Mouse (Mus musculus) forebrain, embryonic 11.5 days (tissue): ENCODE results near the gene Mllt10. TPM values are rescaled to one million over a fixed set of nuclear protein-coding genes. Genes with fewer than 3 reads are reported as not detected.

Experiments used
- ATAC-seq: fragments of 200-750 bp; cut with Nextera tagmentation; replicated peaks from 2 replicates; pipeline ENCODE4 v1.8.0; 2017; ENCODE audit warnings: moderate TSS enrichment; ENCODE audit not compliant: low FRiP score
- DNase-seq: peaks from one replicate; pipeline ENCODE4 v3.0.0-alpha.2; 2017; ENCODE audit warnings: low spot score
- H3K27ac ChIP-seq: fragments of 300-500 bp; sonication (generic); 2 replicates; pipeline ENCODE4 v1.5.1; 2014; ENCODE audit warnings: low read depth, low read length
- H3K27me3 ChIP-seq: fragments of 300-500 bp; sonication (generic); 2 replicates; pipeline ENCODE4 v1.6.1; 2014; ENCODE audit warnings: mild to moderate bottlenecking, low read length, mixed read lengths; ENCODE audit not compliant: control insufficient read depth, insufficient read depth
- H3K36me3 ChIP-seq: fragments of 300-500 bp; sonication (generic); 2 replicates; pipeline ENCODE4 v1.6.1; 2014; ENCODE audit warnings: mild to moderate bottlenecking, low read length, moderate library complexity, mixed read lengths; ENCODE audit not compliant: control insufficient read depth, insufficient read depth
- H3K4me1 ChIP-seq: fragments of 300-500 bp; sonication (generic); replicated peaks from 2 replicates; pipeline ENCODE4 v1.6.1; 2014; ENCODE audit warnings: low read length, mixed read lengths; ENCODE audit not compliant: control insufficient read depth, insufficient read depth
- H3K4me2 ChIP-seq: fragments of 300-500 bp; sonication (generic); 2 replicates; pipeline ENCODE4 v1.6.1; 2014; ENCODE audit warnings: low read depth, mild to moderate bottlenecking, low read length, moderate library complexity, mixed read lengths; ENCODE audit not compliant: severe bottlenecking
- H3K4me3 ChIP-seq: fragments of 300-500 bp; sonication (generic); 2 replicates; pipeline ENCODE4 v1.5.1; 2014; ENCODE audit warnings: low read depth, low read length
- H3K9ac ChIP-seq: fragments of 300-500 bp; sonication (generic); 2 replicates; pipeline ENCODE4 v1.6.1; 2014; ENCODE audit warnings: low read length
- H3K9me3 ChIP-seq: fragments of 300-500 bp; sonication (generic); 2 replicates; pipeline ENCODE4 v1.6.1; 2016; ENCODE audit warnings: low read length, mixed read lengths; ENCODE audit not compliant: control insufficient read depth
- WGBS: fragments of 180-500 bp; shearing (Covaris S2); extraction: QIAGEN DNeasy Blood & Tissue Kit; methylation state at CpG from one replicate; pipeline ENCODE4 v1.1.7; 2014; 5-methylcytosine and 5-hydroxymethylcytosine counted together
- polyA plus RNA-seq: library from polyadenylated mRNA; unstranded; fragments of >200 nt; fragmentation: Nextera tagmentation; extraction: Ambion mirVana; gene quantifications from 2 replicates; pipeline ENCODE4 v1.2.1, GENCODE M21; 2014

The Mllt10 gene
- polyA plus RNA-seq, 1 experiment from 2014 or later = 54.2 TPM

- ATAC-seq (no peak), DNase-seq (no peak)
- peaks cover 5% of the 10 kb centered on the region; the same call in 1 of the 2 replicates for H3K36me3 ChIP-seq
- H3K4me2 ChIP-seq = no peak overlapping the region
- no peaks in the 10 kb centered on the region for H3K27me3 ChIP-seq
- H3K4me1 ChIP-seq = no peaks in the 10 kb centered on the region
- H3K4me3 ChIP-seq = no peak overlapping the region
- H3K9ac ChIP-seq = no peak overlapping the region
- no peak overlapping the region for H3K27ac ChIP-seq
- 84% methylated on average over 8 of the region's 8 CpGs for WGBS
- no peaks in the 10 kb centered on the region for H3K9me3 ChIP-seq
Measured at GRCm38 (mm10) chr2:18219136-18219535, 164.1 kb downstream of the Mllt10 start.

- Histone ChIP-seq H3K4me3 (no peak overlapping the region), H3K27me3 (no peaks in the 10 kb centered on the region), H3K36me3 (peaks cover 5% of the 10 kb centered on the region; the same call in 1 of the 2 replicates), H3K9ac (no peak overlapping the region), H3K4me2 (no peak overlapping the region), H3K4me1 (no peaks in the 10 kb centered on the region), H3K9me3 (no peaks in the 10 kb centered on the region), H3K27ac (no peak overlapping the region)
- DNase-seq = no peak
- 85% methylated on average over 13 of the region's 13 CpGs for WGBS
- no peak for ATAC-seq
Measured at GRCm38 (mm10) chr2:18219569-18219968, 164.5 kb downstream of the Mllt10 start.

DNA sequence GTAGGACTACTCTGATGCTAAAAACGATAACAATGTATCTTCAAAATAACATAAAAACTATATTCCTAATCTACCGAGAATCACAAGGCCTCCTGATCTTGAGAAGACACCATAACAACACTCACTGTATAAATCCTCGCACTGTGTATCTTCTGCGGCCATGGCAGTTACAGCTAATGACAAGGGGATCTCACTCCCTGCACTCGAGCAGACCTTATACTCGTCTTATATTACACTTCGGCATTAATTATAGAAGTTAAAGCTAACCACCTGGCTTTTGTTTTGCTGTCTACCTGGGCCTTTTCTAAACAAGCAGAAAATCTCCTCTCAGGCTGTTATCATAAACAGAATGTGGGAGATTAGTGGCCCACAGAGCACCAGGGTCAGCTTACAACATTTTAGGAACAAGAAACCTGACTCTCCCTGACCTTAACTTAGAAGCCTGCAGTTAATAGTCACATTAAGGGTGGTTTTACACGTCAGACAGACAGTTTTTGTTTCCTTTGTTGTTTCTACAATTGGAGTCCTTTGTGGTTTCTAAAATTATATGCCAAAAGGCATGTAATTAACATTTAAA is 173.5 kb downstream of the Mllt10 start:
- DNase-seq (no peak), ATAC-seq (no peak)
- Histone ChIP-seq H3K4me3 (no peak overlapping the region), H3K9ac (no peak overlapping the region), H3K27ac (no peak overlapping the region), H3K27me3 (no peaks in the 10 kb centered on the region), H3K36me3 (no peaks in the 10 kb centered on the region), H3K4me2 (no peak overlapping the region), H3K4me1 (peaks cover 2% of the 10 kb centered on the region; the same call in 1 of the 2 replicates), H3K9me3 (no peaks in the 10 kb centered on the region)
- WGBS = 62% methylated on average over 8 of the region's 8 CpGs

- H3K36me3 ChIP-seq = no peaks in the 10 kb centered on the region
- 17% methylated on average over 2 of the region's 2 CpGs for WGBS
- ATAC-seq (no peak), DNase-seq (no peak)
- no peak overlapping the region for H3K27ac ChIP-seq
- no peak overlapping the region for H3K9ac ChIP-seq
- no peaks in the 10 kb centered on the region for H3K9me3 ChIP-seq
- no peak overlapping the region for H3K4me3 ChIP-seq
- H3K27me3 ChIP-seq = no peaks in the 10 kb centered on the region
- H3K4me2 ChIP-seq = no peak overlapping the region
- H3K4me1 ChIP-seq = peaks cover 2% of the 10 kb centered on the region
Measured at GRCm38 (mm10) chr2:18229279-18229678, 174.2 kb downstream of the Mllt10 start.

DNA sequence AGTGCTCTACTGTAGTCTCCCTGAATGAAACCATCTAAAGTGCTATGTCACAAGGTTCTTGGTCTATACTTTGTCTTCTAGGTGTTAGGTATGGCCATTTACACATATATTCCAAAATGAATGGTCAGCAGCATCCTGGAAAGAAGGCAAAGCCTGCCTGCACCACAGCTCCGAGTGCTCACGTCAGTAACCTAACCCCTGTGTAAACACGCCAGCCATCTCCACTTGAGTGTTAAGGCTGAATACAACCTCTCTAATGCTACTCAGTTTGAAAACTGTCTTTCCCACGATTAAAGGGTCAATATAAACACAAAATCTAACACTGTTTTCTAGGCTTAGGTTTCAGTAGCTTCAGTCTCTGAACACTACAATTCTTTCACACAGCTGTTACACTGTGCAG is 176.1 kb downstream of the Mllt10 start:
- Histone ChIP-seq H3K9ac (no peak overlapping the region), H3K27ac (no peak overlapping the region), H3K36me3 (no peaks in the 10 kb centered on the region), H3K27me3 (no peaks in the 10 kb centered on the region), H3K4me2 (no peak overlapping the region), H3K4me3 (no peak overlapping the region), H3K4me1 (peaks cover 2% of the 10 kb centered on the region), H3K9me3 (no peaks in the 10 kb centered on the region)
- DNase-seq (no peak), ATAC-seq (no peak)
- 74% methylated on average over 4 of the region's 4 CpGs for WGBS

- 3% methylated on average over 5 of the region's 5 CpGs for WGBS
- H3K27ac ChIP-seq = no peak overlapping the region
- DNase-seq = peak; percentile 49
- H3K4me1 ChIP-seq = peaks cover 2% of the 10 kb centered on the region
- H3K4me3 ChIP-seq = no peak overlapping the region
- no peak overlapping the region for H3K9ac ChIP-seq
- H3K4me2 ChIP-seq = no peak overlapping the region
- H3K9me3 ChIP-seq = no peaks in the 10 kb centered on the region
- no peaks in the 10 kb centered on the region for H3K27me3 ChIP-seq
- ATAC-seq = peak; percentile 71
- no peaks in the 10 kb centered on the region for H3K36me3 ChIP-seq
Measured at GRCm38 (mm10) chr2:18232883-18233567, 178.0 kb downstream of the Mllt10 start.

- Histone ChIP-seq H3K9me3 (no peaks in the 10 kb centered on the region), H3K27ac (no peak overlapping the region), H3K27me3 (no peaks in the 10 kb centered on the region), H3K4me1 (peaks cover 2% of the 10 kb centered on the region), H3K4me2 (no peak overlapping the region), H3K4me3 (no peak overlapping the region), H3K36me3 (no peaks in the 10 kb centered on the region), H3K9ac (no peak overlapping the region)
- ATAC-seq (no peak), DNase-seq (no peak)
- 94% methylated on average over 5 of the region's 5 CpGs for WGBS
Measured at GRCm38 (mm10) chr2:18235524-18235923, 180.5 kb downstream of the Mllt10 start.

DNA sequence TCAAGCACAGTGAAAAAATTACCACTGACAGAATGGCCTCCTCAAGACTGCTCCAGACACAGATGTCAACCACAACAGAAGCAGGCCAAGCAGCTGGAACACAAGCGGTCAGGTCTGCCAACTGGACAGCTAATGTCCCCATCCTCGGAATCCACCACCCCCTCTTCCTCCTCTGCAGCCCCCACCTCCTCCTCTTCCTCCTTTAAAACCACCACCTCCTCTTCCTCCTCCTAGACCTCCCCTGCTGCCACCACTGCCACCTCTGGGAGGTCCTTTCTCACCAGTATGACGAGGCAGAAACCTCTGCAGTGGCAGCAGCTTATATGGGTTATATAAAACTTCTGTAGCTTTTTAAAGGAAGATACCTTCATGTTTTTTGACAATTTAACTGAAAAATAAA is 194.2 kb downstream of the Mllt10 start:
- H3K4me3 ChIP-seq = no peak overlapping the region
- H3K27ac ChIP-seq = no peak overlapping the region
- H3K4me1 ChIP-seq = no peaks in the 10 kb centered on the region
- H3K4me2 ChIP-seq = no peak overlapping the region
- no peaks in the 10 kb centered on the region for H3K27me3 ChIP-seq
- H3K36me3 ChIP-seq = peaks cover 2% of the 10 kb centered on the region; the same call in 1 of the 2 replicates
- WGBS = 93% methylated on average over 3 of the region's 3 CpGs
- DNase-seq (no peak), ATAC-seq (no peak)
- no peaks in the 10 kb centered on the region; the same call in 1 of the 2 replicates for H3K9me3 ChIP-seq
- no peak overlapping the region for H3K9ac ChIP-seq
